Mouse (Mus musculus) ovary, adult 10 weeks (tissue): ENCODE data around the gene Mroh2b. TPM values are rescaled to one million over a fixed set of nuclear protein-coding genes. Genes with fewer than 3 reads are reported as not detected.

Source experiments
- polyA plus RNA-seq: library from polyadenylated mRNA; stranded (reverse); fragments of 350-450 nt; fragmentation: Illumina TruSeq; extraction: RNeasy Lipid Tissue Mini Kit (QIAGEN cat#74804); gene quantifications from one replicate; pipeline ENCODE4 v1.2.3, GENCODE M21; 2014

Mroh2b gene
- not detected for polyA plus RNA-seq

GRCm38 (mm10) chr15:4898437-4898836 is at the start of gene Mroh2b:
Mroh2b (plus strand) TSS chr15:4898737.

Other genes starting within 250 kb of the Mroh2b start
- 0.91 TPM for gene C6, start 171.6 kb upstream of the Mroh2b start, polyA plus RNA-seq
- gene C7, start 165.0 kb downstream of the Mroh2b start, polyA plus RNA-seq: 30.3 TPM
- gene Card6, start 209.8 kb downstream of the Mroh2b start, polyA plus RNA-seq: 16.1 TPM
- 24.2 TPM for gene Rpl37, start 217.9 kb downstream of the Mroh2b start, polyA plus RNA-seq
- gene Prkaa1, start 245.1 kb downstream of the Mroh2b start, polyA plus RNA-seq: 101 TPM